Mouse (Mus musculus): ENCODE measurements at regions not wholly inside any gene's neighbourhood (a gene's known extent, or its start where the extent isn't known, plus 50 kb on each side); places are given as distances from the start of the nearest gene placed in this dataset.

GRCm38 (mm10) chr5:133389896-133390295 is 709.6 kb upstream of the Castor2 start:
- H3K27me3 ChIP-seq: no peaks in the 10 kb centered on the region
- H3K4me1 ChIP-seq (replicated peaks): peaks cover 14% of the 10 kb centered on the region
- H3K36me3 ChIP-seq: no peaks in the 10 kb centered on the region
- peaks cover 9% of the 10 kb centered on the region; the same call in 1 of the 2 replicates for H3K9me3 ChIP-seq
- no peak overlapping the region for H3K4me2 ChIP-seq
- no peak overlapping the region for H3K4me3 ChIP-seq
- H3K9ac ChIP-seq: no peak overlapping the region
- WGBS: 77% methylated on average over 4 of the region's 4 CpGs
- H3K27ac ChIP-seq: no peak overlapping the region
- ATAC-seq (ENCODE audit: low FRiP score): no peak

GRCm38 (mm10) chr5:133389023-133389840 is 710.3 kb upstream of the Castor2 start:
- H3K27me3 ChIP-seq: no peaks in the 10 kb centered on the region
- no peak for ATAC-seq (ENCODE audit: low FRiP score)
- H3K36me3 ChIP-seq: no peaks in the 10 kb centered on the region
- H3K9me3 ChIP-seq: peaks cover 9% of the 10 kb centered on the region; the same call in 1 of the 2 replicates
- WGBS: 62% methylated on average over 6 of the region's 6 CpGs
- no peak overlapping the region for H3K27ac ChIP-seq
- H3K4me2 ChIP-seq: no peak overlapping the region
- no peak overlapping the region for H3K9ac ChIP-seq
- H3K4me3 ChIP-seq: no peak overlapping the region
- H3K4me1 ChIP-seq (replicated peaks): peaks cover 20% of the 10 kb centered on the region

- Histone ChIP-seq H3K4me1 (replicated peaks) (peaks cover 26% of the 10 kb centered on the region), H3K4me2 (no peak overlapping the region), H3K27ac (peak overlapping the region; percentile 44; the same call in 1 of the 2 replicates), H3K27me3 (no peaks in the 10 kb centered on the region), H3K4me3 (no peak overlapping the region), H3K9me3 (no peaks in the 10 kb centered on the region), H3K36me3 (no peaks in the 10 kb centered on the region), H3K9ac (no peak overlapping the region)
- ATAC-seq (ENCODE audit: low FRiP score): no peak
- WGBS: 36% methylated on average over 10 of the region's 10 CpGs
Measured at GRCm38 (mm10) chr5:133385374-133386349, 713.8 kb upstream of the Castor2 start.

GRCm38 (mm10) chr5:133365771-133366170 is 733.7 kb upstream of the Castor2 start:
- WGBS: 54% methylated on average over 3 of the region's 3 CpGs
- Histone ChIP-seq H3K9ac (no peak overlapping the region), H3K4me2 (no peak overlapping the region), H3K27me3 (no peaks in the 10 kb centered on the region), H3K4me3 (no peak overlapping the region), H3K4me1 (replicated peaks) (peaks cover 5% of the 10 kb centered on the region), H3K27ac (no peak overlapping the region), H3K36me3 (no peaks in the 10 kb centered on the region), H3K9me3 (no peaks in the 10 kb centered on the region)
- no peak for ATAC-seq (ENCODE audit: low FRiP score)

- no peak for ATAC-seq (ENCODE audit: low FRiP score)
- Histone ChIP-seq H3K4me3 (no peak overlapping the region), H3K4me2 (no peak overlapping the region), H3K27me3 (no peaks in the 10 kb centered on the region), H3K27ac (no peak overlapping the region), H3K4me1 (replicated peaks) (no peaks in the 10 kb centered on the region), H3K36me3 (no peaks in the 10 kb centered on the region), H3K9ac (no peak overlapping the region), H3K9me3 (no peaks in the 10 kb centered on the region)
- WGBS: 80% methylated on average over 3 of the region's 3 CpGs
Measured at GRCm38 (mm10) chr5:133347516-133347915, 752.0 kb upstream of the Castor2 start.

- Histone ChIP-seq H3K9ac (no peak overlapping the region), H3K9me3 (no peaks in the 10 kb centered on the region), H3K4me3 (no peak overlapping the region), H3K27me3 (no peaks in the 10 kb centered on the region), H3K4me1 (replicated peaks) (0 out of 2 replicates have a peak, but pooled peaks cover 5% of the 10 kb centered on the region), H3K27ac (0 out of 2 replicates have a peak overlapping the region, but pooled peaks have one; percentile 8), H3K4me2 (no peak overlapping the region), H3K36me3 (no peaks in the 10 kb centered on the region)
- 60% methylated on average over 3 of the region's 3 CpGs for whole genome bisulfite sequencing
- ATAC-seq (ENCODE audit: low FRiP score): no peak
Measured at GRCm38 (mm10) chr5:133341973-133342372, 757.5 kb upstream of the Castor2 start.

GRCm38 (mm10) chr5:133320626-133321025 is 777.5 kb upstream of the Auts2 start:
- 63% methylated on average over 2 of the region's 2 CpGs for WGBS
- Histone ChIP-seq H3K27me3 (no peaks in the 10 kb centered on the region), H3K4me1 (replicated peaks) (no peaks in the 10 kb centered on the region), H3K9me3 (no peaks in the 10 kb centered on the region), H3K4me3 (no peak overlapping the region), H3K4me2 (no peak overlapping the region), H3K9ac (no peak overlapping the region), H3K36me3 (no peaks in the 10 kb centered on the region), H3K27ac (no peak overlapping the region)
- ATAC-seq (ENCODE audit: low FRiP score): no peak

GRCm38 (mm10) chr5:133320206-133320605 is 777.1 kb upstream of the Auts2 start:
- 90% methylated on average over 1 of the region's 1 CpGs for WGBS
- Histone ChIP-seq H3K9ac (no peak overlapping the region), H3K27me3 (no peaks in the 10 kb centered on the region), H3K27ac (no peak overlapping the region), H3K4me2 (no peak overlapping the region), H3K36me3 (no peaks in the 10 kb centered on the region), H3K4me1 (replicated peaks) (no peaks in the 10 kb centered on the region), H3K9me3 (no peaks in the 10 kb centered on the region), H3K4me3 (no peak overlapping the region)
- no peak for ATAC-seq (ENCODE audit: low FRiP score)

- no peaks in the 10 kb centered on the region for H3K9me3 ChIP-seq
- H3K4me1 ChIP-seq (replicated peaks): peaks cover 16% of the 10 kb centered on the region
- H3K4me3 ChIP-seq: no peak overlapping the region
- no peaks in the 10 kb centered on the region for H3K36me3 ChIP-seq
- 64% methylated on average over 7 of the region's 7 CpGs for WGBS
- H3K27me3 ChIP-seq: no peaks in the 10 kb centered on the region
- H3K4me2 ChIP-seq: no peak overlapping the region
- ATAC-seq (ENCODE audit: low FRiP score): no peak
- no peak overlapping the region for H3K27ac ChIP-seq
- H3K9ac ChIP-seq: no peak overlapping the region
Measured at GRCm38 (mm10) chr5:133314031-133314430, 770.9 kb upstream of the Auts2 start.

- Histone ChIP-seq H3K27me3 (no peaks in the 10 kb centered on the region), H3K4me2 (no peak overlapping the region), H3K9ac (no peak overlapping the region), H3K9me3 (no peaks in the 10 kb centered on the region), H3K4me3 (no peak overlapping the region), H3K4me1 (replicated peaks) (peaks cover 16% of the 10 kb centered on the region), H3K36me3 (no peaks in the 10 kb centered on the region), H3K27ac (peak overlapping the region; percentile 73)
- WGBS: 33% methylated on average over 6 of the region's 6 CpGs
- peak; percentile 59; the same call in 1 of the 2 replicates for ATAC-seq (ENCODE audit: low FRiP score)
Measured at GRCm38 (mm10) chr5:133310979-133311890, 768.1 kb upstream of the Auts2 start.

- no peak for ATAC-seq (ENCODE audit: low FRiP score)
- H3K4me2 ChIP-seq: no peak overlapping the region
- H3K9me3 ChIP-seq: no peaks in the 10 kb centered on the region
- H3K4me1 ChIP-seq (replicated peaks): 0 out of 2 replicates have a peak, but pooled peaks cover 3% of the 10 kb centered on the region
- no peak overlapping the region for H3K27ac ChIP-seq
- WGBS: 79% methylated on average over 7 of the region's 7 CpGs
- H3K4me3 ChIP-seq: no peak overlapping the region
- H3K9ac ChIP-seq: no peak overlapping the region
- no peaks in the 10 kb centered on the region for H3K36me3 ChIP-seq
- H3K27me3 ChIP-seq: no peaks in the 10 kb centered on the region
Measured at GRCm38 (mm10) chr5:133267887-133268286, 724.7 kb upstream of the Auts2 start.

Data from hindbrain, embryonic 13.5 days (tissue).